Mouse (Mus musculus) midbrain, embryonic 13.5 days (tissue): ENCODE data around the gene Rorc. TPM values are rescaled to one million over a fixed set of nuclear protein-coding genes. Genes with fewer than 3 reads are reported as not detected.

Experiments used
- ATAC-seq: fragments of 200-750 bp; cut with Nextera tagmentation; 2 replicates; pipeline ENCODE4 v1.8.0; 2017; ENCODE audit warnings: mild to moderate bottlenecking, moderate TSS enrichment, moderate library complexity
- H3K27ac ChIP-seq: fragments of 300-500 bp; sonication (generic); 2 replicates; pipeline ENCODE4 v1.5.1; 2015; ENCODE audit warnings: inconsistent platforms, mild to moderate bottlenecking, moderate library complexity
- H3K27me3 ChIP-seq: fragments of 300-500 bp; sonication (generic); 2 replicates; pipeline ENCODE4 v1.6.1; 2015; ENCODE audit warnings: mild to moderate bottlenecking, inconsistent platforms
- H3K36me3 ChIP-seq: fragments of 300-500 bp; sonication (generic); 2 replicates; pipeline ENCODE4 v1.6.1; 2015; ENCODE audit warnings: mild to moderate bottlenecking, inconsistent platforms
- H3K4me1 ChIP-seq: fragments of 300-500 bp; sonication (generic); replicated peaks from 2 replicates; pipeline ENCODE4 v1.6.1; 2015; ENCODE audit warnings: inconsistent platforms
- H3K4me2 ChIP-seq: fragments of 300-500 bp; sonication (generic); replicated peaks from 2 replicates; pipeline ENCODE4 v1.6.1; 2015; ENCODE audit warnings: moderate library complexity, mild to moderate bottlenecking, inconsistent platforms
- H3K4me3 ChIP-seq: fragments of 300-500 bp; sonication (generic); replicated peaks from 2 replicates; pipeline ENCODE4 v1.5.1; 2015; ENCODE audit warnings: mild to moderate bottlenecking, inconsistent platforms
- H3K9ac ChIP-seq: fragments of 300-500 bp; sonication (generic); replicated peaks from 2 replicates; pipeline ENCODE4 v1.6.1; 2015; ENCODE audit warnings: mild to moderate bottlenecking, inconsistent platforms
- H3K9me3 ChIP-seq: fragments of 300-500 bp; sonication (generic); 2 replicates; pipeline ENCODE4 v1.6.1; 2016; ENCODE audit warnings: mild to moderate bottlenecking, inconsistent platforms
- WGBS: fragments of 180-500 bp; shearing (Covaris S2); methylation state at CpG from one replicate; pipeline ENCODE4 v1.1.7; 2015; 5-methylcytosine and 5-hydroxymethylcytosine counted together
- polyA plus RNA-seq: library from polyadenylated mRNA; unstranded; fragments of >200 nt; fragmentation: Nextera tagmentation; extraction: Ambion mirVana; gene quantifications from 2 replicates; pipeline ENCODE4 v1.2.1, GENCODE M21; 2015

The Rorc gene
- polyA plus RNA-seq, 1 experiment from 2014 or later = 1.0 TPM

- H3K4me3 ChIP-seq = peak overlapping the region; percentile 57
- H3K27me3 ChIP-seq = peaks cover 43% of the 10 kb centered on the region
- ATAC-seq = peak; percentile 65
- H3K4me1 ChIP-seq = peaks cover 16% of the 10 kb centered on the region
- WGBS = 6% methylated on average over 23 of the region's 23 CpGs
- peaks cover 4% of the 10 kb centered on the region; the same call in 1 of the 2 replicates for H3K9me3 ChIP-seq
- H3K27ac ChIP-seq = peak overlapping the region; percentile 17; the same call in 1 of the 2 replicates
- no peaks in the 10 kb centered on the region for H3K36me3 ChIP-seq
- H3K4me2 ChIP-seq = peak overlapping the region; percentile 84
- H3K9ac ChIP-seq = peak overlapping the region; percentile 82
These were observed 8.5 kb upstream of the Rorc start for GRCm38 (mm10) chr3:94364154-94364526.

GRCm38 (mm10) chr3:94366761-94367160, 5.8 kb upstream of the Rorc start:
- 16% methylated on average over 3 of the region's 3 CpGs for WGBS
- H3K27me3 ChIP-seq = peaks cover 38% of the 10 kb centered on the region

GRCm38 (mm10) chr3:94367511-94367910, 5.1 kb upstream of the Rorc start:
- H3K4me3 ChIP-seq = no peak overlapping the region
- H3K4me1 ChIP-seq = peaks cover 24% of the 10 kb centered on the region
- H3K27ac ChIP-seq = no peak overlapping the region
- no peaks in the 10 kb centered on the region for H3K36me3 ChIP-seq
- no peak overlapping the region for H3K9ac ChIP-seq
- H3K27me3 ChIP-seq = peaks cover 31% of the 10 kb centered on the region
- H3K9me3 ChIP-seq = peaks cover 4% of the 10 kb centered on the region; the same call in 1 of the 2 replicates
- 85% methylated on average over 6 of the region's 6 CpGs for WGBS
- ATAC-seq = no peak
- H3K4me2 ChIP-seq = no peak overlapping the region

More at GRCm38 (mm10) chr3:94366761-94367160, 5.8 kb upstream of the Rorc start:
- H3K4me2 ChIP-seq = no peak overlapping the region
- H3K9ac ChIP-seq = no peak overlapping the region
- peak; percentile 46 for ATAC-seq
- H3K9me3 ChIP-seq = peaks cover 4% of the 10 kb centered on the region; the same call in 1 of the 2 replicates
- H3K27ac ChIP-seq = no peak overlapping the region
- no peaks in the 10 kb centered on the region for H3K36me3 ChIP-seq
- peaks cover 20% of the 10 kb centered on the region for H3K4me1 ChIP-seq
- H3K4me3 ChIP-seq = no peak overlapping the region

- Histone ChIP-seq H3K4me1 (peaks cover 28% of the 10 kb centered on the region), H3K4me3 (no peak overlapping the region), H3K4me2 (no peak overlapping the region), H3K36me3 (no peaks in the 10 kb centered on the region), H3K27me3 (peaks cover 28% of the 10 kb centered on the region), H3K9ac (no peak overlapping the region), H3K27ac (no peak overlapping the region), H3K9me3 (peaks cover 4% of the 10 kb centered on the region; the same call in 1 of the 2 replicates)
- 67% methylated on average over 6 of the region's 6 CpGs for WGBS
- no peak for ATAC-seq
These were observed 4.0 kb upstream of the Rorc start for GRCm38 (mm10) chr3:94368631-94369030.

- H3K27ac ChIP-seq = no peak overlapping the region
These were observed 2.9 kb upstream of the Rorc start for GRCm38 (mm10) chr3:94369709-94370108.

GRCm38 (mm10) chr3:94371637-94372036, 957 bp upstream of the Rorc start:
- peak; percentile 24 for ATAC-seq
- no peak overlapping the region for H3K4me3 ChIP-seq
- no peak overlapping the region for H3K27ac ChIP-seq
- peaks cover 8% of the 10 kb centered on the region for H3K27me3 ChIP-seq
- peaks cover 28% of the 10 kb centered on the region for H3K4me1 ChIP-seq
- no peaks in the 10 kb centered on the region for H3K36me3 ChIP-seq
- H3K4me2 ChIP-seq = peak overlapping the region; percentile 29
- 5% methylated on average over 11 of the region's 11 CpGs for WGBS
- no peak overlapping the region for H3K9ac ChIP-seq
- H3K9me3 ChIP-seq = no peaks in the 10 kb centered on the region

More at GRCm38 (mm10) chr3:94369709-94370108, 2.9 kb upstream of the Rorc start:
- peaks cover 22% of the 10 kb centered on the region for H3K27me3 ChIP-seq
- no peak overlapping the region for H3K9ac ChIP-seq
- no peaks in the 10 kb centered on the region for H3K36me3 ChIP-seq
- H3K4me3 ChIP-seq = no peak overlapping the region
- H3K4me2 ChIP-seq = no peak overlapping the region
- no peak for ATAC-seq
- peaks cover 28% of the 10 kb centered on the region for H3K4me1 ChIP-seq
- peaks cover 4% of the 10 kb centered on the region; the same call in 1 of the 2 replicates for H3K9me3 ChIP-seq
- WGBS = 71% methylated on average over 2 of the region's 2 CpGs

- Histone ChIP-seq H3K9ac (no peak overlapping the region), H3K9me3 (no peaks in the 10 kb centered on the region), H3K27me3 (peaks cover 8% of the 10 kb centered on the region), H3K4me2 (peak overlapping the region; percentile 29), H3K36me3 (no peaks in the 10 kb centered on the region), H3K4me3 (no peak overlapping the region), H3K4me1 (peaks cover 28% of the 10 kb centered on the region), H3K27ac (no peak overlapping the region)
- WGBS = 0% methylated on average over 3 of the region's 3 CpGs
- ATAC-seq = 0 out of 2 replicates have a peak, but pooled peaks have one; percentile 13
These were observed 556 bp upstream of the Rorc start for GRCm38 (mm10) chr3:94372038-94372437.

- Histone ChIP-seq H3K36me3 (no peaks in the 10 kb centered on the region), H3K4me3 (peak overlapping the region; percentile 17; the same call in 1 of the 2 replicates), H3K9me3 (no peaks in the 10 kb centered on the region), H3K27me3 (peaks cover 8% of the 10 kb centered on the region), H3K9ac (no peak overlapping the region; the same call in 1 of the 2 replicates), H3K4me2 (peak overlapping the region; percentile 36), H3K4me1 (peaks cover 28% of the 10 kb centered on the region), H3K27ac (no peak overlapping the region)
- 3% methylated on average over 10 of the region's 10 CpGs for WGBS
- ATAC-seq = peak; percentile 37
These were observed 496 bp downstream of the Rorc start for GRCm38 (mm10) chr3:94373090-94373489.

- Histone ChIP-seq H3K4me2 (peak overlapping the region; percentile 36), H3K4me3 (peak overlapping the region; percentile 17; the same call in 1 of the 2 replicates), H3K9ac (no peak overlapping the region; the same call in 1 of the 2 replicates), H3K9me3 (no peaks in the 10 kb centered on the region), H3K4me1 (peaks cover 28% of the 10 kb centered on the region), H3K27ac (no peak overlapping the region), H3K27me3 (peaks cover 8% of the 10 kb centered on the region), H3K36me3 (no peaks in the 10 kb centered on the region)
- 0% methylated on average over 5 of the region's 5 CpGs for WGBS
- ATAC-seq = peak; percentile 74
These were observed 1.0 kb downstream of the Rorc start for GRCm38 (mm10) chr3:94373597-94374011.

GRCm38 (mm10) chr3:94374636-94375035, 2.0 kb downstream of the Rorc start:
- Histone ChIP-seq H3K36me3 (no peaks in the 10 kb centered on the region), H3K4me2 (no peak overlapping the region), H3K4me1 (peaks cover 28% of the 10 kb centered on the region), H3K27me3 (peaks cover 8% of the 10 kb centered on the region), H3K27ac (no peak overlapping the region), H3K9ac (no peak overlapping the region), H3K4me3 (no peak overlapping the region), H3K9me3 (no peaks in the 10 kb centered on the region)
- ATAC-seq = no peak

- Histone ChIP-seq H3K27ac (no peak overlapping the region), H3K27me3 (peaks cover 8% of the 10 kb centered on the region), H3K4me3 (no peak overlapping the region), H3K4me1 (peaks cover 31% of the 10 kb centered on the region), H3K4me2 (no peak overlapping the region), H3K9me3 (no peaks in the 10 kb centered on the region), H3K36me3 (no peaks in the 10 kb centered on the region), H3K9ac (no peak overlapping the region)
- no peak for ATAC-seq
- WGBS = 83% methylated on average over 2 of the region's 2 CpGs
These were observed 2.6 kb downstream of the Rorc start for GRCm38 (mm10) chr3:94375146-94375545.

GRCm38 (mm10) chr3:94375861-94376260, 3.3 kb downstream of the Rorc start:
- WGBS = 36% methylated on average over 5 of the region's 5 CpGs
- Histone ChIP-seq H3K9me3 (no peaks in the 10 kb centered on the region), H3K27ac (no peak overlapping the region), H3K4me2 (no peak overlapping the region), H3K27me3 (peaks cover 8% of the 10 kb centered on the region), H3K9ac (no peak overlapping the region), H3K36me3 (no peaks in the 10 kb centered on the region), H3K4me1 (peaks cover 32% of the 10 kb centered on the region), H3K4me3 (no peak overlapping the region)
- ATAC-seq = no peak
